Mouse (Mus musculus) right cerebral cortex, adult 18-20 months (tissue): ENCODE data around the gene Plcb1.
"Not testable (repeated sequence)": the region's sequence is repeated elsewhere in the genome, so short reads cannot be mapped to it uniquely, and the experiment has no call there.

ENCODE experiments used
- DNase-seq: peaks from one replicate; pipeline ENCODE4 v3.0.0; 2022; ENCODE audit warnings: mixed read lengths

Gene Plcb1

DNA sequence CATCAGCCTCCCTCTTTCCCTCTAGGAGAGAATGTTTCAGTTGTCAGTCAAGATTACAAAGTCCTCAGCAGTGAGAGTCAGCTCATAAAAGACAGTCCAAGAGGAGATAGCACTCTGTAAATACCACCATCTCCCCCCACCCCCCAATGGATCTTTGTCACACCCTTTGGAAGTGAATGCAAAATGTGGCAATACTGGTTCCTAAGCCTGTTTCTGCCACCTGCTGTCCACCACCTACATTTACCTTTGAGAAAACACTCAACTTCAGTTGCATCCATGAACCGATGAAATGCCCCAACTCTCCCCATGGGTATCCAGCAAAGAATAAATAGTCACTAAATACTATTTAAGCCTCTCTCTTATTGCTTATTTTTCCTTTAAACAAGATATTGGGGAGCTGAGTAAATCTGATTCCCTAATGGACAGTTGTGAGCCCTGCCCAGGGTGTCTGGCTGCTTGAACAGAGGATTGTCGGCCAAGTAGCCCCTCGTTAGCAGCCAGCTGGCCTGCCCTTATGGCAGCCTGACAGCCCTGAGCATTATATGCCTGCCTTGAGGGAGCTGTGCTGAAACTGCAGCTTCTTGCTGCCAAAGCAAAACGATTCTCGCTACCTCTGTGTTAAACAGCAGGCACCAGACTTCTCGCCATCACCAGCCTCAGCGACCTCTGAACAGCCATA is 537.5 kb downstream of the Plcb1 start:
- DNase-seq = no peak

GRCm38 (mm10) chr2:135323955-135324302 is 538.1 kb downstream of the Plcb1 start:
- peak; percentile 78 for DNase-seq

- DNase-seq = peak; percentile 30
Measured at GRCm38 (mm10) chr2:135328756-135329155, 542.9 kb downstream of the Plcb1 start.

- DNase-seq = peak; percentile 60
Measured at GRCm38 (mm10) chr2:135329782-135330545, 544.1 kb downstream of the Plcb1 start.

DNA sequence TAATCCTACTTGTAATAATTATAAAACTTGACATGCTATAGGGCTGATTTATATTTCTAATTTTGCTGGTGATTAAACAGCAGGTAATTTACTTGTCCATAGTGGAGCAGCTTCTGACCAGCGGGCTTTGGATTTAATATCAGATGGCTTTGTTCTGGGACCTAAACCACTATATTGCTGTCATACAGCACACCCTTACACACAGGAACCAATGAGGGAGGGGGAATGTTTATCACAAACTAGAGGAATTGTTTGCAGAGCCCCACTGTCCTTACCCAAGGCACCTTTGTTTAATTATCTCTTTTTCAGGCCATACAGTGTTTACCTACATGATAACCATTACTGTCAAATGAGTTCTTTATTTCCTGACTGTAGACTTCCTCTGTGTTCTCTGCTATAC is 546.0 kb downstream of the Plcb1 start:
- DNase-seq = no peak

DNA sequence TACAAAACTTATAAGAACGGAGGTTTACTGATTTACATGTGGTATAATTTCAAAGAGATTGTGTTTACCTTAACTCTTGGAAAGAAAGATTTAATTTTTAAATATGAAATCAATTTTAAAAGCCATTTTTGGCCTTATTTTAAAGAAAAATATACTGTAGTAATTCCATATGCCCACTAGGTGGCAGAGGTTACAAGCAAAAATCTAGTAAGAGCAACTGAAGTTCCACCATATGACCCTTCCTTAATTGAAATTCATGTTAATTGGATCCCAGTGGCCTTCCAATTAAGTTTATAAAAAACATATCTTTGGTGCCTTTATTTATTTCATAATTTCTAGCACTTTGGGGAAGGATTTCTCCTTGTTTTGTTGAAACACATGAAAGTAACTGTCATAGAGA is 570.4 kb downstream of the Plcb1 start:
- no peak for DNase-seq

GRCm38 (mm10) chr2:135361798-135362197 is 575.9 kb downstream of the Plcb1 start:
- DNase-seq = peak; percentile 29

GRCm38 (mm10) chr2:135362948-135363347 is 577.1 kb downstream of the Plcb1 start:
- DNase-seq = no peak

DNA sequence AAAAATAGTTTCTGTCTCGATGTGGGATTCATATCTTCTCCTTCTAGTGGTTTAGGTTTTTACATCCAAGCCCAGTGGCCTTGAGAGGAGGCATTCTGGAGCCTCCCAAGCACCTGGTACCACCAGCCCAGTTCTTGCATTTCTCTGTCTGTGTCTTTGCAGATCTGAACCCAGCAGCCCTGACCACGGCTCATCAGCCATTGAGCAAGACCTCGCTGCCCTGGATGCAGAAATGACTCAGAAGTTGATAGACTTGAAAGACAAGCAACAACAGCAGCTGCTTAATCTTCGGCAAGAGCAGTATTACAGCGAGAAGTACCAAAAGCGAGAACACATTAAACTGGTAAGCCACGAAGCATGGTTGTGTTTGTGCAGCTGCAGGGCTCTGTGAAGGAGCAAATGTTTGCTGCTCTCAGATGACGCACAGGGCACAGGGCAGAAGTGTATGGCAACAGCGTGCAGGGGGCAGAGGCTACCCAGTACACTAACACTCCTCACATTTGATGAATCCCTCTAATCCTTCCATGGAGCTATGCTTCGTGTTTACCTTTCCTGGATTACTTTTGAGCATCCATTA is 584.5 kb downstream of the Plcb1 start:
- no peak for DNase-seq

DNA sequence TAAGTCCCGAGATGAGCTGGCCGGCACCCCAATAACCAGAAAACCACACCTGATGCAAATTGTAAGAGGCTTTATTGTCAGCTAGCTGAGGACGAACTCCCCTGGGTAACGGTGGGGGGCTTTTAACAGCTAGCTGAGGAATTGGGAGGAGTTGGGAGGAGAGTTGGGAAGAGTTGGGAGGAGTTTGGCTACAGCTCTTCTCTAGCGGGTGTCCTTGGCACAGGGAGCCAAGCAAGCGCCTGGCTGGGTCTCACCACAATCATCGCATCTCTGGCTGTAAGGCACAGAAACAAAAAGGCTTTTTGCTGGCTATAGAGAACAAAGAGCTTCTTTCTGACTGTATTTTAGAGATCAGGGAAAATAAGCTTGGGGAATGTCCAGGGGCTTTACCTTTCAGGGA is 594.9 kb downstream of the Plcb1 start:
- not testable (repeated sequence) for DNase-seq

GRCm38 (mm10) chr2:135381396-135381795 is 595.5 kb downstream of the Plcb1 start:
- DNase-seq = no peak

DNA sequence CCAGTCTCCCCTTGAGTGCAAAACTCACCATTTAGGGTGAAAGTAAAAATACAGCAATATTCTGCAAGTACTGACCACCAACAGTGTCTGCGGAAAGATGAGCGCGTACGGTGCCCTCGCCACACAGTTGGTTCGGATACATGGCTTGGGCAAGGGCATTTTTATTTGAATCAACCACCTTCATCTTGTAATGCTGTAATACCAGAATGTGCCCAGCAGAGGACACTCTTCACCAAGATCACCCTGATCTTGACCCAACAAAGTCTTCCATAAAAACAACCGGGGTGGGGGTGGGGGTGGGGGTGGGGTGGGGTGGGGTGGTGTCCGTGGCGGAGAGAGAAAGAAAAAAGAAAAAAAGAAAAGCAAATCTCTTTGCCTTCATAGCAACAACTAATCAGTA is 602.1 kb downstream of the Plcb1 start:
- DNase-seq = peak; percentile 22

DNA sequence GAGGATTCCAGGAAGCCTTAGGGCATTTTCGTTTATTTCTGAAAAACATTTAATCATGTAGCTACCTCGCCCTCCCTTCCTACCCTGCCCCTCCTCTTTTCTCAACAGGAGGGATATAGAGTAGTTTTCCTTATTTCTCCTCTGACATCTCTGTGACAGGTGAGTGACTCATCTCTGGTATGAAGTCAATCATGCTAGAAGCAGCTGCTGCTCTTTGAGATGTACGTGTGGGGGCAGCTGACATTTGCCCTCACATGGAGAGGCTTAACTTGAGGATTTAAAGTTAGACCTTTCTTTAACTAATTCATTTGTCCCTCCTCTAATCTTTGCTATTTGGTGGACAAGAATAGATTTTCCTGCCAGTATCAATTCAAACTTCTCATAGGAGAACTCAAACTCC is 608.8 kb downstream of the Plcb1 start:
- DNase-seq = no peak

GRCm38 (mm10) chr2:135396375-135396774 is 610.5 kb downstream of the Plcb1 start:
- no peak for DNase-seq

- no peak for DNase-seq
Measured at GRCm38 (mm10) chr2:135397970-135398369, 612.1 kb downstream of the Plcb1 start.

GRCm38 (mm10) chr2:135399760-135400159 is 613.9 kb downstream of the Plcb1 start:
- no peak for DNase-seq

- DNase-seq = no peak
Measured at GRCm38 (mm10) chr2:135402916-135403315, 617.0 kb downstream of the Plcb1 start.

DNA sequence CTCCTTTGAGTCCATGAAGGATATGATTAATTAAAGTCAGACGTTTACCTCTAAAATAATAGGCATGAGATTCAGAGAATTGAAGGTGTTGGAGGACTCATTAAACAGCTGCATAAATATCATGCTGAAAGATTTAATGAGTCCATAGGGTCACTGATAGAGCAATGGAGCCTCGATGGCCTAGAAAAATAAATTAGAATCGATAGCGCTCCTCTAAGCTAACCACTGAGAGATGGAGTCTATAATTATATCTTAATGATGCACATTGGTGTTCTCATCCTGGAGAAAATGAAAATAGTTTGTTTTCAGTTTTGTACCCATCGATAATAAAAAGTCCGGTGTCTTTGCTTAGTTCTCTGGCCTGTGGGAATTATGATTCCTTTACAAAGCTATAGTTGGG is 617.5 kb downstream of the Plcb1 start:
- no peak for DNase-seq

DNA sequence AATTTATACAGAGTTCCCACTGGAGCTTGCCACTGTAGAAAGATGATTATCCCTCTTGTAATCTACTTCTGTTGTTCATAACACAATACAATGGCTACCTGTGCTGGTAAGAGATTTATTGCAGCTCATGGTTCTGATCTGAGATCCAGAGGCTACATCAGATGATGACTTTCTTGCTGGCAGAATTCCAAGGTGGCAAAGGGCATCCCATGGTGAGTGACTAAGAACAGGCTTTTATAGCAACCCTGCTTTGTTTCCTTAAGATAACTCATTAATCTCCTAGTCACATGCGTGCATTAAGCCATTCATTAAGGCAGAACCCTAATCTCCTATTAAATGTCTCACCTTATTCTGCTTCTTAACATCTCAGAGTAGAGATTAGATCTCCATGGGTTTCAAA is 618.2 kb downstream of the Plcb1 start:
- no peak for DNase-seq

GRCm38 (mm10) chr2:135409418-135410097 is 623.7 kb downstream of the Plcb1 start:
- no peak for DNase-seq

- no peak for DNase-seq
Measured at GRCm38 (mm10) chr2:135411675-135412074, 625.8 kb downstream of the Plcb1 start.

- DNase-seq = no peak
Measured at GRCm38 (mm10) chr2:135415137-135415536, 629.3 kb downstream of the Plcb1 start.

DNA sequence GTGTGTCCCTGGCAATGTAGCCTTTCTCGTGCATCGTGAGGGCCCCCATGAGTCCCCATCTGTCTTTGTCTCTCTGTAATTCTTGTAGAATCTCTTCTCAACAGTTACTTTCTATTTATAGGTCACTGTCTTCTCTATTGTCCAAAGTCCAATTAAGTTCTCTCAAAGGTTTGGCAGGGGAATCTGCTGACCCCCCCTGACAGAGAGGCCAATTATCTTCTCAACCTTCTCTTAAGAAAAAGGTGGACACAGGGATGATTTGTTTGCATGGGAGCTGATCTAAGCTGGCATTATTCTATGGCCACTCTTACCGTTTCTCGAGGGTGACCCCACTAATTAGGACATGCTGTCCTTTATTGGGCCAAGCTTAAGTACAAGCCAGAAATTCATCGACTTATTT is 633.4 kb downstream of the Plcb1 start:
- no peak for DNase-seq
